Mouse (Mus musculus) lung, postnatal 0 days (tissue): Measurements from ENCODE around the gene Metap1.

Experiments
- CTCF ChIP-seq: IDR thresholded peaks from 2 replicates; pipeline ENCODE4 v1.5.1; 2016; ENCODE audit warnings: antibody characterized with exemption, mild to moderate bottlenecking
- EP300 ChIP-seq: IDR thresholded peaks from 2 replicates; pipeline ENCODE4 v1.6.1; 2016; ENCODE audit warnings: antibody characterized with exemption, mild to moderate bottlenecking, control low read depth

DNA sequence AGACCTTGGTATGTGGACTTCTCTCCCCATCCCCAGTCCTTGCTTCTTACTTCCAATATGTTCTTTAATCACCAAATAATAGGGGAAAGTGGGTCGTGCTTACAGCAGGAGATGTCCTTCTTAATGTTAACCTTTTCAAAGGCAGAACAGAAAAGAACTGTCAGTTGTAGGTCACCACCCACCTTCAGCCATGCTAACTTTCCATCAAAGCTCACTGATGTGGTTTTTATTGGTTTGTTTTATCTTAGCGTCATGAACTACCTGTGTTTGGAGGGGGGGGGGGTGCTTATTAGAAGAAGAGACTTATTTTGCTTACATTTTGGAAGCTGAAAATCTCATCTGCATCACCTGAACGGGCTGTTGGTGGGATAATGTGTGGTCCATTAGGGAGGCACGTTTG, 65.1 kb downstream of the Metap1 start:
- no peak for TF ChIP-seq EP300
- TF ChIP-seq CTCF: no peak
